ENCODE assay signal across 12 mouse cellular contexts in genomic region chr3:38853650-38854049, GRCm38 (mm10). TPM values are rescaled to one million over a fixed set of nuclear protein-coding genes. Genes with fewer than 3 reads are reported as not detected.
DNase-seq lines count a peak whose midpoint lies in the region; ATAC-seq and TF ChIP-seq lines count a peak whose summit lies in the region.
"Had no signal": no experiment of that assay in that cellular context is flagged by ENCODE, and none has a peak within 500 bp of the region (broad histone marks: within the 10 kb centered on the region; RNA-seq: fewer than 3 reads in every experiment).

No protein-coding gene starts in this region.

- no peak overlapping the region for H3K27ac ChIP-seq in limb, embryonic 11.5 days (replicated peaks; ENCODE audit: low read depth, low read length)
- no peak overlapping the region for H3K27ac ChIP-seq in limb, embryonic 10.5 days
- H3K27ac ChIP-seq in stomach, postnatal 0 days (replicated peaks), result no peak overlapping the region

- H3K36me3 ChIP-seq in limb, embryonic 11.5 days (ENCODE audit: control insufficient read depth, insufficient read depth, low read length), result no peaks in the 10 kb centered on the region
- no peaks in the 10 kb centered on the region for H3K36me3 ChIP-seq in limb, embryonic 10.5 days
- H3K36me3 ChIP-seq in stomach, postnatal 0 days (ENCODE audit: control insufficient read depth, insufficient read depth, low read length), result no peaks in the 10 kb centered on the region
- H3K36me3 ChIP-seq: heart, embryonic 12.5 days had no signal

- no peaks in the 10 kb centered on the region for H3K27me3 ChIP-seq in limb, embryonic 11.5 days (ENCODE audit: control insufficient read depth, insufficient read depth, low read length)
- no peaks in the 10 kb centered on the region for H3K27me3 ChIP-seq in limb, embryonic 10.5 days (ENCODE audit: low read depth, poor library complexity, severe bottlenecking)
- peaks cover 11% of the 10 kb centered on the region for H3K27me3 ChIP-seq in Patski
- H3K27me3 ChIP-seq in stomach, postnatal 0 days (ENCODE audit: control insufficient read depth, insufficient read depth, low read length), result no peaks in the 10 kb centered on the region
- H3K27me3 ChIP-seq: heart, embryonic 12.5 days had no signal

- CTCF ChIA-PET in Patski (lab: Charles Lee), result interaction anchor here (0.8 to 10.6 kb wide), 6 partner anchors 11 to 633 kb away, joined by 3 to 68 read pairs (median 4); no protein-coding TSS in a partner anchor

- ATAC-seq in limb, embryonic 11.5 days (ENCODE audit: insufficient number of reproducible peaks, low FRiP score, low TSS enrichment, low read depth), result no peak
- ATAC-seq in Patski, result no peak
- ATAC-seq in stomach, postnatal 0 days (ENCODE audit: low FRiP score, low TSS enrichment), result no peak
- ATAC-seq in megakaryocyte, adult 5-6 weeks (ENCODE audit: poor library complexity, severe bottlenecking), result no peak
- ATAC-seq: intestine, embryonic 16.5 days had no signal

- H3K4me3 ChIP-seq in limb, embryonic 11.5 days (ENCODE audit: low read depth, low read length), result no peak overlapping the region
- no peak overlapping the region for H3K4me3 ChIP-seq in limb, embryonic 10.5 days
- H3K4me3 ChIP-seq in stomach, postnatal 0 days (ENCODE audit: low read depth, low read length), result no peak overlapping the region
- H3K4me3 ChIP-seq: heart, embryonic 12.5 days had no signal

- no peaks in the 10 kb centered on the region for H3K9me3 ChIP-seq in limb, embryonic 11.5 days (ENCODE audit: control insufficient read depth, low read length)
- no peaks in the 10 kb centered on the region for H3K9me3 ChIP-seq in limb, embryonic 10.5 days (replicated peaks)
- no peaks in the 10 kb centered on the region for H3K9me3 ChIP-seq in stomach, postnatal 0 days (ENCODE audit: control insufficient read depth, low read length)
- H3K9me3 ChIP-seq: heart, embryonic 12.5 days had no signal

- peak; percentile 41 for DNase-seq in embryo, embryonic 10 days (ENCODE audit: low spot score)
- DNase-seq in embryo, embryonic 9.5 days (ENCODE audit: extremely low spot score), result no peak
- DNase-seq in limb, embryonic 11.5 days (ENCODE audit: low spot score), result peak; percentile 46
- DNase-seq in limb, embryonic 10.5 days (ENCODE audit: low spot score), result no peak
- no peak for DNase-seq in Patski (ENCODE audit: low read depth, low spot score)
- no peak for DNase-seq in stomach, postnatal 0 days (ENCODE audit: low spot score)
- no peak for DNase-seq in right cerebral cortex, postnatal 10 days (ENCODE audit: low spot score in 2 of 2)
- DNase-seq: lung, adult 18-20 months; right cerebral cortex, postnatal 14 days had no signal

- in situ Hi-C loops in Patski (cut with MboI; ENCODE audit: low pct_unique_long_range_greater_than_20kb), result loop anchor here (5.0 to 25.0 kb wide), 3 partner anchors 621 to 1391 kb away; no protein-coding TSS in a partner anchor

- no peak for TF ChIP-seq EP300 in stomach, postnatal 0 days (optimal IDR thresholded peaks at IDR 0.05)

- TF ChIP-seq CTCF in Patski (IDR thresholded peaks at IDR 0.05), result peak; percentile 41
- TF ChIP-seq CTCF in stomach, postnatal 0 days (IDR thresholded peaks at IDR 0.05; ENCODE audit: low read depth), result peak; percentile 44

- H3K9ac ChIP-seq in limb, embryonic 11.5 days (ENCODE audit: low read length), result no peak overlapping the region
- H3K9ac ChIP-seq in stomach, postnatal 0 days (ENCODE audit: low read length), result no peak overlapping the region
- H3K9ac ChIP-seq: heart, embryonic 12.5 days had no signal

- WGBS in limb, embryonic 11.5 days, result 28% methylated on average over 3 of the region's 3 CpGs
- WGBS in limb, embryonic 10.5 days, result 40% methylated on average over 3 of the region's 3 CpGs
- WGBS in stomach, postnatal 0 days, result 20% methylated on average over 3 of the region's 3 CpGs

- no peak overlapping the region for H3K4me2 ChIP-seq in limb, embryonic 11.5 days (ENCODE audit: low read depth, severe bottlenecking)
- H3K4me2 ChIP-seq in stomach, postnatal 0 days (replicated peaks; ENCODE audit: low read depth), result no peak overlapping the region
- H3K4me2 ChIP-seq: heart, embryonic 12.5 days had no signal

- no peaks in the 10 kb centered on the region; the same call in 1 of the 2 replicates for H3K4me1 ChIP-seq in limb, embryonic 11.5 days (ENCODE audit: control insufficient read depth, insufficient read depth, low read length)
- H3K4me1 ChIP-seq in limb, embryonic 10.5 days, result peaks cover 5% of the 10 kb centered on the region
- no peaks in the 10 kb centered on the region for H3K4me1 ChIP-seq in stomach, postnatal 0 days (replicated peaks; ENCODE audit: control insufficient read depth, insufficient read depth)
- H3K4me1 ChIP-seq: heart, embryonic 12.5 days had no signal

- POLR2A ChIA-PET in Patski (lab: Charles Lee), result no interaction called here

RNA-seq across cellular contexts. Expression of gene Fat4, which starts 33.1 kb away (rescaled TPM):
- polyA plus RNA-seq in limb, embryonic 11.5 days (2014; fragmentation: Nextera tagmentation; extraction: Ambion mirVana), result 10.7 and 12.5 TPM in 2 replicates
- polyA plus RNA-seq in limb, embryonic 10.5 days (2016; fragmentation: Nextera tagmentation; extraction: Ambion mirVana), result 2.7 and 6.6 TPM in 2 replicates
- 3.5 TPM for polyA plus RNA-seq in Patski (2021)
- polyA plus RNA-seq in stomach, postnatal 0 days (2015; fragmentation: Nextera tagmentation; extraction: Ambion mirVana), result 2.4 and 2.6 TPM in 2 replicates
- 0.11 TPM in 1 of 2 replicates, not detected in the other for total RNA-seq in megakaryocyte, adult 5-6 weeks (2015)
- total RNA-seq in megakaryocyte, adult 5-6 weeks (2017), result 0.04 and 0.08 TPM in 2 replicates

Comparison
In these comparisons a context has a peak if more than half of its experiments do, and no peak if none do; other contexts are left out.
1. DNase-seq: peak in embryo, embryonic 10 days (single experiment) and limb, embryonic 11.5 days (single experiment); none in embryo, embryonic 9.5 days (single experiment), limb, embryonic 10.5 days (single experiment), Patski (single experiment), stomach, postnatal 0 days (single experiment) and right cerebral cortex, postnatal 10 days (0 of 2).